Mouse (Mus musculus) megakaryocyte, embryonic 14.5 days (primary cell): ENCODE results near the gene Odf3.

Experiments
- FLI1 ChIP-seq: IDR thresholded peaks from 2 replicates; pipeline ENCODE4 v1.6.1; 2012; ENCODE audit warnings: low read length, inconsistent platforms, mixed read lengths
- GATA1 ChIP-seq: IDR thresholded peaks from 3 replicates; pipeline ENCODE4 v1.6.1; 2012; ENCODE audit warnings: mixed read lengths, low read length, inconsistent platforms, borderline replicate concordance

DNA sequence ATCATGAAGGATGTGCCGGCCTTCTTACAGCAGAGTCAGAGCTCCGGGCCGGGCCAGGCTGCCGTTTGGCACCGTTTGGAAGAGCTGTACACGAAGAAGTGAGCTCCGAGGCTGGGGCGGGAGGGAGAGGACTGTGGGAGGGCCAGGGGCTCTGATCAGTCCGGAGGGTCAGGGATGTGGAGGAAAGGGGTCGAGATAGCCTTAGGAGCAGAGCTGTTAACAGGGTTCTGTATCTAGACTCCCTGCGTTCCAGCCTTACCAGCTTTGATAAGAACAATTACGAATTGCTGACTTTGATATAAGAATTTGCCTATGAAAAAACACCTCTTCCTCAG is 34.8 kb downstream of the Odf3 start:
- TF ChIP-seq GATA1 (no peak), FLI1 (no peak)
